Mouse (Mus musculus) ovary, adult 10 weeks (tissue): ENCODE results near the gene Olfr122. TPM values are rescaled to one million over a fixed set of nuclear protein-coding genes. Genes with fewer than 3 reads are reported as not detected.

Source experiments
- polyA plus RNA-seq: library from polyadenylated mRNA; stranded (reverse); fragments of 350-450 nt; fragmentation: Illumina TruSeq; extraction: RNeasy Lipid Tissue Mini Kit (QIAGEN cat#74804); gene quantifications from one replicate; pipeline ENCODE4 v1.2.3, GENCODE M21; 2014

Olfr122 gene
- not detected for polyA plus RNA-seq

DNA sequence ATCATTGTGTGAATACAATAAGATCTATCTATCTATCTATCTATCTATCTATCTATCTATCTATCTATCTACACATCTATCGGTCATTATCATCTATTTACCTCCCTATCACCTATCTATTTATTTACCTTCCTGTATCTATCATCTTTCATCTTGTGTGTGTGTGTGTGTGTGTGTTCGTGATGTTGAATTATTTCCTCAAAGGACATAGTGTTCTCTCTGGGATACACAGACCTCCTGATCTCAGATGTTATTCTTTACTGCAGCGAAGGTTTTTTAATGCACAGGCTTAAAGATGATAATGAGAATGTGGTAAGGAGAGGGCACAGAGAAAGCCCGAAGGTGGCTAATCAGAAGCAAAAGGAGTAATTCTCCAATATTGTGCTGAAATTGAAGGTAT lies at the start of gene Olfr122:
Gene Olfr122 (plus strand): TSS at position 301 of the 400 bp plus-strand sequence.

DNA sequence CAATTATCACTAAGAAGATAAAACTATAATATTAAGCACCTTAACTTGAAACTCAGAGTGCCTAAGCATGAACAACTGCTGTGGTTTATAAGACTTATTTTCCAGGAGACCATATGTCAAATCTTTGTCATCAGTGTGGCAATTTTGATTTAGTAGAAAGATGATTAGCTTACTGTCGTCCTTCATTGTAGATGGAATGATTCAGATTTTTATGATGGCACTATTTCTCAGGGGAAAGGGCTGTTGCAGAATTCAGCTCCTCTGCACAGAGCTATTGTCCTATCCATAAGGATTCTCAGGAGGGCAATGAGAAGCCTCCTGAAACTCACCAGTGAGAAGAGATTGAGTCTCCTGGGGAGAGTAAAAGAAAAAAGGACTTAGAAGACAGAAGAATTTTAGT lies 46.9 kb upstream of the Olfr122 start, which contains the start of gene Olfr120:
Gene Olfr120 (plus strand): TSS at position 301 of the 400 bp plus-strand sequence.

DNA sequence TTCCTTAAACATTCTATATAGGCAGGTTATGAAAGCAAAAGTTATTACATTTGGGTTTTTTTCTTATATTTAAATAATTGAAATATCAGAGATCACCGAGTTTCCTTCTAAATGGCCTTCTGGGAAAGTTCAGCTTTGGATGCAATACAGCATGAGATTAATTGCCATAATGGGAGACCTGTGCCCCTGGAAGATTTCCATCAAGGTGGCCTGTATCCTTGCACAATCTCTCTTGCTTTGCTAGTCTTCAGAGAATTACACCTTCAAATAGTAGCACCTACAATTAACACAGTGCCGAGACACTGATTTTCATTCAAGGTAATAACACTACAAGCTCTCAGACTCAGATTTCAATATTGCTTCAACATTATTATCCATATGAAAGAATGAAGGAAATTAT lies 24.8 kb downstream of the Olfr122 start, which contains the start of gene Olfr123:
Gene Olfr123 (plus strand): TSS at position 301 of the 400 bp plus-strand sequence.

DNA sequence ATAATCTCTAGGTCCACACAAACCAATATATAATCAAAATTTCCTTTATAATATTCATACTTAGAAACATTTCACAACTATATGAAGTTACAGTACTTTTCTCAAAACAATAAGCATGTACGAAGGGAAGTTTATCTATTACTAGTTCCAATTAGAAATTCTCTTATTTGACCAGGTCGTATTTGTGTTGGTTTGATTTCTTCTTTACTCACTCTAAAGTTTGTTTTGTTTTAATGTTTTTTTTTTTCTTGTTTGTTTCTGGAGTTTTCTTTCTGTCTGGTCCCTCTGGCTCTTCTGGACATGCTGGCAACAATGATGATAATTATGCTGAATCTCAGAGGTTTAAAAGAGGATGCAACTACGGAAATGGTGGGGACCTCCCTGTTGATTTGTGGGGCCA lies 31.2 kb downstream of the Olfr122 start, which contains the start of gene Olfr124:
Gene Olfr124 (plus strand): TSS at position 301 of the 400 bp plus-strand sequence.

Other genes starting within 250 kb of the Olfr122 start
- gene Olfr112, start 199.2 kb upstream of the Olfr122 start, polyA plus RNA-seq = not detected
- not detected for gene Olfr113, start 190.9 kb upstream of the Olfr122 start, polyA plus RNA-seq
- not detected for gene Olfr114, start 175.9 kb upstream of the Olfr122 start, polyA plus RNA-seq
- not detected for gene Olfr115, start 141.5 kb upstream of the Olfr122 start, polyA plus RNA-seq
- gene Olfr116, start 141.4 kb upstream of the Olfr122 start, polyA plus RNA-seq = not detected
- not detected for gene Olfr117, start 104.8 kb upstream of the Olfr122 start, polyA plus RNA-seq
- not detected for gene Olfr118, start 101.6 kb upstream of the Olfr122 start, polyA plus RNA-seq
- gene Olfr119, start 72.0 kb upstream of the Olfr122 start, polyA plus RNA-seq = not detected
- not detected for gene Olfr120, start 46.8 kb upstream of the Olfr122 start, polyA plus RNA-seq
- not detected for gene Olfr121, start 19.8 kb upstream of the Olfr122 start, polyA plus RNA-seq
- not detected for gene Olfr123, start 24.9 kb downstream of the Olfr122 start, polyA plus RNA-seq
- gene Olfr124, start 31.3 kb downstream of the Olfr122 start, polyA plus RNA-seq = not detected
- gene Olfr125, start 64.3 kb downstream of the Olfr122 start, polyA plus RNA-seq = not detected
- not detected for gene Olfr126, start 78.9 kb downstream of the Olfr122 start, polyA plus RNA-seq
- not detected for gene Olfr127, start 131.8 kb downstream of the Olfr122 start, polyA plus RNA-seq
- gene Olfr128, start 151.9 kb downstream of the Olfr122 start, polyA plus RNA-seq = not detected
- not detected for gene Olfr761, start 184.5 kb downstream of the Olfr122 start, polyA plus RNA-seq